Mouse (Mus musculus) liver, adult 2 months (tissue): ENCODE results near the gene Ramp2. TPM values are rescaled to one million over a fixed set of nuclear protein-coding genes. Genes with fewer than 3 reads are reported as not detected.

Experiments used
- DNase-seq: peaks from one replicate; pipeline ENCODE4 v3.0.0-alpha.2; 2011; ENCODE audit warnings: low read depth, low spot score; ENCODE audit errors: extremely low read depth
- H3K27ac ChIP-seq: fragments of 200-500 bp; replicated peaks from 2 replicates; pipeline ENCODE4 v1.5.1; 2012; ENCODE audit warnings: low read depth, mild to moderate bottlenecking, control low read depth, inconsistent platforms, low read length; ENCODE audit not compliant: insufficient read depth
- H3K27me3 ChIP-seq: fragments of 200-500 bp; 2 replicates; pipeline ENCODE4 v1.6.1; 2012; ENCODE audit warnings: mild to moderate bottlenecking, moderate library complexity, low read length, inconsistent platforms; ENCODE audit not compliant: control insufficient read depth, insufficient read depth
- H3K36me3 ChIP-seq: fragments of 200-500 bp; 2 replicates; pipeline ENCODE4 v1.6.1; 2012; ENCODE audit warnings: low read length, inconsistent platforms; ENCODE audit not compliant: control insufficient read depth, insufficient read depth
- H3K4me1 ChIP-seq: fragments of 200-500 bp; 2 replicates; pipeline ENCODE4 v1.6.1; 2011; ENCODE audit warnings: low read length; ENCODE audit not compliant: control insufficient read depth, insufficient read depth
- H3K4me3 ChIP-seq: fragments of 200-500 bp; 2 replicates; pipeline ENCODE4 v1.5.1; 2011; ENCODE audit warnings: low read depth, mild to moderate bottlenecking, control low read depth, low read length, moderate library complexity; ENCODE audit not compliant: insufficient read depth
- H3K79me2 ChIP-seq: fragments of 200-500 bp; 2 replicates; pipeline ENCODE4 v1.6.1; 2012; ENCODE audit warnings: inconsistent platforms, mild to moderate bottlenecking, low read length, moderate library complexity; ENCODE audit not compliant: control insufficient read depth, insufficient read depth
- H3K9ac ChIP-seq: fragments of 200-500 bp; 2 replicates; pipeline ENCODE4 v1.6.1; 2012; ENCODE audit warnings: low read depth, mild to moderate bottlenecking, control low read depth, inconsistent platforms, low read length
- CTCF ChIP-seq: fragments of 200-500 bp; IDR thresholded peaks from 2 replicates; pipeline ENCODE4 v1.5.1; 2011; ENCODE audit warnings: low read depth, low read length, control low read depth
- POLR2A ChIP-seq: fragments of 200-500 bp; IDR thresholded peaks from 2 replicates; pipeline ENCODE4 v1.6.1; 2011; ENCODE audit warnings: low read length, control low read depth; ENCODE audit not compliant: insufficient read depth; ENCODE audit errors: extremely low read depth
- WGBS: fragments of 180-500 bp; shearing (Covaris S2); methylation state at CpG from one replicate; pipeline ENCODE4 v1.1.7; 2018; 5-methylcytosine and 5-hydroxymethylcytosine counted together
- polyA plus RNA-seq: library from polyadenylated mRNA; depleted of rRNA; stranded (reverse); fragments of >200 nt; gene quantifications from 2 replicates; pipeline ENCODE4 v1.2.3, GENCODE M21; 2012
- total RNA-seq: library from RNA; depleted of rRNA; stranded (reverse); fragments of >200 nt; gene quantifications from 2 replicates; pipeline ENCODE4 v1.2.3, GENCODE M21; 2014

The Ramp2 gene
- total and polyA plus RNA-seq, 2 experiments, result 4.9 to 22.5 TPM

- peak; percentile 54 for DNase-seq
- Histone ChIP-seq H3K36me3 (no peaks in the 10 kb centered on the region; the same call in 1 of the 2 replicates), H3K27me3 (no peaks in the 10 kb centered on the region), H3K79me2 (peaks cover 20% of the 10 kb centered on the region), H3K9ac (peak within 1 kb of the TSS; percentile 96), H3K4me1 (peaks cover 5% of the 10 kb centered on the region), H3K27ac (peak within 1 kb of the TSS; percentile 61), H3K4me3 (peak within 1 kb of the TSS; percentile 99)
- TF ChIP-seq POLR2A, result 0 out of 2 replicates have a peak, but pooled peaks have one; percentile 34
- peak; percentile 28 for TF ChIP-seq CTCF
- WGBS, result under 1% methylated on average over 56 of the region's 56 CpGs
These were observed 19.6 kb upstream of the Ramp2 start, which contains the start of gene Ezh1 for GRCm38 (mm10) chr11:101226065-101226701. TSS of gene Ezh1 (minus strand) at chr11:101226463.

GRCm38 (mm10) chr11:101229361-101229900, 16.4 kb upstream of the Ramp2 start:
- TF ChIP-seq CTCF (no peak), POLR2A (no peak)
- no peak overlapping the region for H3K9ac ChIP-seq
- H3K36me3 ChIP-seq, result no peaks in the 10 kb centered on the region; the same call in 1 of the 2 replicates
- H3K4me3 ChIP-seq, result no peak overlapping the region
- no peaks in the 10 kb centered on the region for H3K27me3 ChIP-seq
- H3K4me1 ChIP-seq, result peaks cover 5% of the 10 kb centered on the region
- 62% methylated on average over 8 of the region's 8 CpGs for WGBS
- DNase-seq, result no peak
- H3K79me2 ChIP-seq, result peaks cover 13% of the 10 kb centered on the region
- H3K27ac ChIP-seq, result no peak overlapping the region; the same call in 1 of the 2 replicates

GRCm38 (mm10) chr11:101230061-101230511, 15.7 kb upstream of the Ramp2 start:
- H3K27me3 ChIP-seq, result no peaks in the 10 kb centered on the region
- H3K27ac ChIP-seq, result peak overlapping the region; percentile 84; the same call in 1 of the 2 replicates
- WGBS, result 62% methylated on average over 2 of the region's 2 CpGs
- TF ChIP-seq POLR2A (no peak), CTCF (no peak)
- H3K4me1 ChIP-seq, result peaks cover 5% of the 10 kb centered on the region
- H3K4me3 ChIP-seq, result no peak overlapping the region
- no peaks in the 10 kb centered on the region for H3K36me3 ChIP-seq
- no peak overlapping the region for H3K9ac ChIP-seq
- H3K79me2 ChIP-seq, result peaks cover 9% of the 10 kb centered on the region
- DNase-seq, result no peak

- H3K9ac ChIP-seq, result 0 out of 2 replicates have a peak overlapping the region, but pooled peaks have one; percentile 42
- 52% methylated on average over 5 of the region's 5 CpGs for WGBS
- no peaks in the 10 kb centered on the region for H3K36me3 ChIP-seq
- no peak for DNase-seq
- no peaks in the 10 kb centered on the region for H3K27me3 ChIP-seq
- H3K27ac ChIP-seq, result peak overlapping the region; percentile 84
- no peak overlapping the region for H3K4me3 ChIP-seq
- TF ChIP-seq CTCF, result no peak
- TF ChIP-seq POLR2A, result no peak
- peaks cover 2% of the 10 kb centered on the region for H3K4me1 ChIP-seq
- peaks cover 6% of the 10 kb centered on the region for H3K79me2 ChIP-seq
These were observed 15.3 kb upstream of the Ramp2 start for GRCm38 (mm10) chr11:101230526-101230925.

GRCm38 (mm10) chr11:101230991-101231871, 14.6 kb upstream of the Ramp2 start:
- no peaks in the 10 kb centered on the region for H3K79me2 ChIP-seq
- TF ChIP-seq POLR2A (0 out of 2 replicates have a peak, but pooled peaks have one; percentile 32), CTCF (no peak)
- WGBS, result 12% methylated on average over 18 of the region's 18 CpGs
- peak overlapping the region; percentile 42 for H3K9ac ChIP-seq
- peak overlapping the region; percentile 42 for H3K4me3 ChIP-seq
- DNase-seq, result no peak
- no peaks in the 10 kb centered on the region for H3K27me3 ChIP-seq
- H3K27ac ChIP-seq, result peak overlapping the region; percentile 84
- no peaks in the 10 kb centered on the region for H3K36me3 ChIP-seq
- H3K4me1 ChIP-seq, result peaks cover 2% of the 10 kb centered on the region
